Mouse (Mus musculus) liver, embryonic 16.5 days (tissue): ENCODE data around the gene Trim66. TPM values are rescaled to one million over a fixed set of nuclear protein-coding genes. Genes with fewer than 3 reads are reported as not detected.

ENCODE experiments used
- ATAC-seq: fragments of 200-750 bp; cut with Nextera tagmentation; 2 replicates; pipeline ENCODE4 v1.8.0; 2017; ENCODE audit warnings: low read depth, mild to moderate bottlenecking, moderate number of reproducible peaks, moderate library complexity
- H3K27ac ChIP-seq: fragments of 300-500 bp; sonication (generic); 2 replicates; pipeline ENCODE4 v1.5.1; 2014; ENCODE audit warnings: mild to moderate bottlenecking, low read length
- H3K27me3 ChIP-seq: fragments of 300-500 bp; sonication (generic); 2 replicates; pipeline ENCODE4 v1.6.1; 2014; ENCODE audit warnings: low read depth, low read length, mixed read lengths; ENCODE audit not compliant: control insufficient read depth, insufficient read depth
- H3K36me3 ChIP-seq: fragments of 300-500 bp; sonication (generic); 2 replicates; pipeline ENCODE4 v1.6.1; 2014; ENCODE audit warnings: mild to moderate bottlenecking; ENCODE audit not compliant: control insufficient read depth, insufficient read depth
- H3K4me1 ChIP-seq: fragments of 300-500 bp; sonication (generic); 2 replicates; pipeline ENCODE4 v1.6.1; 2014; ENCODE audit warnings: low read depth, low read length, mixed read lengths; ENCODE audit not compliant: control insufficient read depth
- H3K4me2 ChIP-seq: fragments of 300-500 bp; sonication (generic); 2 replicates; pipeline ENCODE4 v1.6.1; 2014; ENCODE audit warnings: low read depth, low read length, mixed read lengths
- H3K4me3 ChIP-seq: fragments of 300-500 bp; sonication (generic); 2 replicates; pipeline ENCODE4 v1.5.1; 2014; ENCODE audit warnings: low read depth, mild to moderate bottlenecking, low read length
- H3K9ac ChIP-seq: fragments of 300-500 bp; sonication (generic); 2 replicates; pipeline ENCODE4 v1.6.1; 2014; ENCODE audit warnings: low read depth, low read length
- H3K9me3 ChIP-seq: fragments of 300-500 bp; sonication (generic); replicated peaks from 2 replicates; pipeline ENCODE4 v1.6.1; 2016; ENCODE audit warnings: low read length; ENCODE audit not compliant: control insufficient read depth
- WGBS: fragments of 180-500 bp; shearing (Covaris S2); extraction: QIAGEN DNeasy Blood & Tissue Kit; methylation state at CpG from one replicate; pipeline ENCODE4 v1.1.7; 2014; ENCODE audit not compliant: insufficient replicate concordance; 5-methylcytosine and 5-hydroxymethylcytosine counted together
- polyA plus RNA-seq: library from polyadenylated mRNA; unstranded; fragments of >200 nt; fragmentation: Nextera tagmentation; extraction: Ambion mirVana; gene quantifications from 2 replicates; pipeline ENCODE4 v1.2.1, GENCODE M21; 2015

The Trim66 gene
- polyA plus RNA-seq, 1 experiment from 2014 or later, result 0.04 TPM

DNA sequence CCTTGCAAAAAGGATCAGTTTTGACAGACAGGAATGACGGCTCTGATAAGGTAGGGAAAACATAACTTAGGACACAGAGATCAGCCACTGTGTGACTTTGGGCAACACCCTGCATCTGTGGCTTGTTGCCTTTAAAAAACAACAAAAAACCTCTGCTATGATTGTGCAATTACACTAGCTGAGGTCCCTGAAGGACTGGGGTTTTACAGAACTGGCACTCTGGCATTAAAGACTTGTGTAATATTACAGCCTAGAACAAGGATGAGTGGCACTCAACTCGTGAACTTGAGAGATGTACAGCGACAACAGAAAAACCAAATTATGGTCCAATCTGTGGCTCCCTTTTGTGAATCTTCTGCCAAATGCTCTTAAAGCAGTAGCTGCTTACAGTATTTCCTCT lies 16.8 kb upstream of the Trim66 start:
- Histone ChIP-seq H3K9me3 (no peaks in the 10 kb centered on the region), H3K9ac (no peak overlapping the region), H3K4me1 (peaks cover 16% of the 10 kb centered on the region), H3K27ac (0 out of 2 replicates have a peak overlapping the region, but pooled peaks have one; percentile 6), H3K4me2 (no peak overlapping the region), H3K36me3 (peaks cover 42% of the 10 kb centered on the region), H3K27me3 (no peaks in the 10 kb centered on the region), H3K4me3 (no peak overlapping the region)
- WGBS, result 61% methylated on average over 3 of the region's 3 CpGs
- ATAC-seq, result no peak

- Histone ChIP-seq H3K4me2 (no peak overlapping the region), H3K9ac (no peak overlapping the region), H3K4me1 (peaks cover 16% of the 10 kb centered on the region), H3K27me3 (no peaks in the 10 kb centered on the region), H3K36me3 (peaks cover 42% of the 10 kb centered on the region), H3K9me3 (no peaks in the 10 kb centered on the region), H3K4me3 (no peak overlapping the region), H3K27ac (no peak overlapping the region)
- ATAC-seq, result no peak
Observed at GRCm38 (mm10) chr7:109524442-109524744, 16.5 kb upstream of the Trim66 start.

- ATAC-seq, result no peak
- Histone ChIP-seq H3K9me3 (no peaks in the 10 kb centered on the region), H3K9ac (no peak overlapping the region), H3K4me3 (no peak overlapping the region), H3K36me3 (peaks cover 42% of the 10 kb centered on the region), H3K27ac (no peak overlapping the region), H3K4me1 (peaks cover 16% of the 10 kb centered on the region), H3K27me3 (no peaks in the 10 kb centered on the region), H3K4me2 (no peak overlapping the region)
- 68% methylated on average over 6 of the region's 6 CpGs for WGBS
Observed at GRCm38 (mm10) chr7:109523741-109524441, 16.0 kb upstream of the Trim66 start.

- Histone ChIP-seq H3K4me1 (peaks cover 16% of the 10 kb centered on the region), H3K27me3 (no peaks in the 10 kb centered on the region), H3K9me3 (no peaks in the 10 kb centered on the region), H3K27ac (no peak overlapping the region), H3K4me3 (no peak overlapping the region), H3K4me2 (no peak overlapping the region), H3K36me3 (peaks cover 42% of the 10 kb centered on the region), H3K9ac (no peak overlapping the region)
- ATAC-seq, result no peak
- WGBS, result 65% methylated on average over 2 of the region's 2 CpGs
Observed at GRCm38 (mm10) chr7:109523304-109523703, 15.4 kb upstream of the Trim66 start.

- H3K9me3 ChIP-seq, result no peaks in the 10 kb centered on the region
- H3K4me2 ChIP-seq, result 0 out of 2 replicates have a peak overlapping the region, but pooled peaks have one; percentile 77
- peaks cover 27% of the 10 kb centered on the region for H3K4me1 ChIP-seq
- ATAC-seq, result no peak
- H3K27me3 ChIP-seq, result no peaks in the 10 kb centered on the region
- WGBS, result 56% methylated on average over 5 of the region's 5 CpGs
- H3K36me3 ChIP-seq, result peaks cover 42% of the 10 kb centered on the region
- peak overlapping the region; percentile 99; the same call in 1 of the 2 replicates for H3K4me3 ChIP-seq
- no peak overlapping the region for H3K9ac ChIP-seq
- H3K27ac ChIP-seq, result no peak overlapping the region
Observed at GRCm38 (mm10) chr7:109522084-109522483, 14.2 kb upstream of the Trim66 start.

DNA sequence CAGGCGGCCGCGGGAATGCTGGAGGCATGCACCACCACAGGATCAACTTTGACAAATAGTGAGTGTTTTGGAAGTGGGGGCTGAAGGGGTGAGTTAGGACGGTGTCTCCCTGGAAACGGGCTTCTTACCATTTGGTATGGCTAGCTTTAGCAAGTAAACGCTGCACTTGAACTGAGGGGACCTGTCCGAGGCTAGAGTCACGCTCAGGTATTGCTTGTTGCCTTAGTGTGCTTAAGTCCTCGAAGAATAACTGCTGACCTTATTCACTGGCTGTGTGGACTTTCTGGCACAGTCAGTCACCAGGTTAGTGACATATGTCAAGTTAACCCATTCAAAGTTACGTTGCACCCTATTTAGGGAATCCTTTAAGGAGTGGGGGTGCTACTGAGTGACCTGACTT lies 12.0 kb upstream of the Trim66 start:
- peaks cover 27% of the 10 kb centered on the region for H3K4me1 ChIP-seq
- no peak for ATAC-seq

DNA sequence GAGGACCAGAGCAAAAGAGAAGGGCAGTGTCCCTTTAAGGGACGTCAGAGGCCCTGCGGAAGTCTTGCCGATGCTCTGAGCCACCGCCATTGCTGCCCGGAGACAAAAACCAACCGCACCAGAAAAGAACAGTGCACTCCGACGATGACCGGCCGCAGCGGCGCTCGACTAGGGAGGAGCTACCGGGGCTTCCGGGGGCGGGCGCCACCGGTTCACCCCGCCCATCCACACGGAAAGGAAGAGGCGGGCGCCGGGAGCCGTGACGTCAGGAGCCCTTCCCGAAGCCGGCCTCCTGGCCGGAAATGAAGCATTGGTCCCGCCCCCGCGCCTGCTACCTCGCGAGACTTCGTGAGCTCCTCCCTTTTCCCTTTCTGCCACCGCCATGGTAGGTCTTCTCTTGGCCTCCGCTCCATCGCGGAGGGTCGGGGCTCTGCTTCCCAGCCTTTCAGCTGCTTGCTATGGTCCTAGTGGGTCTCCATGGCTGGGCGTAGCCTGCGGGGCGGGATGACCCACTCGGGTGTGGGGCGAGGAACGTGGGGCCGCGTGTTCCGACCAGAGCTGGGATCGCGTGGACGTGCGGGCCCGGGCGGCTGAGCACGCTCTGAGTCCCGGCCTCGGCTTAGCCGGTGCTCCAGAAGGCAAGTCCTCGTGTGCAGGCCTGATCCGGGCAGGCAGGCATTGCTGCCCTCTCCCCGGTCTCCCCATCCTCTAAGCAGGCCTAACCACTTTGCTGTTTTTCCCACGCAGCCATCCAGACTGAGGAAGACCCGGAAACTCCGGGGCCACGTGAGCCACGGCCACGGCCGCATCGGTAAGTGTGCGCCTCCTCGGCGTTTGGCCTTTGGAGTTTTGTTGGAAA lies 11.1 kb upstream of the Trim66 start, which contains the start of gene Rpl27a:
Gene Rpl27a (plus strand): TSS at position 310 of the 859 bp plus-strand sequence.
- peak within 1 kb of the TSS; percentile 77 for H3K4me2 ChIP-seq
- H3K9ac ChIP-seq, result peak within 1 kb of the TSS; percentile 99
- WGBS, result under 1% methylated on average over 72 of the region's 72 CpGs
- peak; percentile 92 for ATAC-seq
- peak within 1 kb of the TSS; percentile 96 for H3K27ac ChIP-seq
- H3K4me1 ChIP-seq, result peaks cover 27% of the 10 kb centered on the region
- peaks cover 30% of the 10 kb centered on the region for H3K36me3 ChIP-seq
- H3K4me3 ChIP-seq, result peak within 1 kb of the TSS; percentile 99
- H3K27me3 ChIP-seq, result no peaks in the 10 kb centered on the region
- no peaks in the 10 kb centered on the region for H3K9me3 ChIP-seq

More for the DNA sequence above, 12.0 kb upstream of the Trim66 start:
- peak overlapping the region; percentile 87 for H3K27ac ChIP-seq
- H3K4me3 ChIP-seq, result peak overlapping the region; percentile 99
- peaks cover 37% of the 10 kb centered on the region for H3K36me3 ChIP-seq
- H3K27me3 ChIP-seq, result no peaks in the 10 kb centered on the region
- H3K9ac ChIP-seq, result peak overlapping the region; percentile 99
- peak overlapping the region; percentile 77 for H3K4me2 ChIP-seq
- 0% methylated on average over 10 of the region's 10 CpGs for WGBS
- no peaks in the 10 kb centered on the region for H3K9me3 ChIP-seq

- peak overlapping the region; percentile 61 for H3K4me2 ChIP-seq
- peak overlapping the region; percentile 99 for H3K4me3 ChIP-seq
- ATAC-seq, result peak; percentile 28
- H3K27me3 ChIP-seq, result no peaks in the 10 kb centered on the region
- H3K9me3 ChIP-seq, result no peaks in the 10 kb centered on the region
- peaks cover 24% of the 10 kb centered on the region for H3K36me3 ChIP-seq
- peak overlapping the region; percentile 96 for H3K27ac ChIP-seq
- H3K4me1 ChIP-seq, result peaks cover 27% of the 10 kb centered on the region
- WGBS, result 10% methylated on average over 10 of the region's 10 CpGs
- H3K9ac ChIP-seq, result peak overlapping the region; percentile 74
Observed at GRCm38 (mm10) chr7:109518036-109518681, 10.2 kb upstream of the Trim66 start.
